Mouse (Mus musculus) layer of hippocampus, adult 2 months (tissue): Measurements from ENCODE around the gene Mapk6. TPM values are rescaled to one million over a fixed set of nuclear protein-coding genes. Genes with fewer than 3 reads are reported as not detected.

Experiments
- DNase-seq, 2 experiments: peaks; one replicate each; pipeline ENCODE4 v3.0.0; 2022; ENCODE audit warnings: low spot score in 2 of 2
- H3K27ac ChIP-seq: fragments of 200-600 bp; 2 replicates; pipeline ENCODE4 v1.8.1; 2022
- H3K4me3 ChIP-seq: fragments of 200-600 bp; 2 replicates; pipeline ENCODE4 v1.8.1; 2022; ENCODE audit warnings: mild to moderate bottlenecking
- CTCF ChIP-seq: fragments of 200-600 bp; conservative IDR thresholded peaks from 2 replicates; pipeline ENCODE4 v1.8.1; 2022; ENCODE audit warnings: antibody characterized with exemption, mild to moderate bottlenecking, moderate library complexity
- total RNA-seq, 2 experiments: library from RNA; stranded (reverse); gene quantifications; 2 replicates each; pipeline ENCODE4 v1.2.3; 2021

Gene Mapk6
- total RNA-seq, 2 experiments from 2014 or later = 23.5 to 24.8 TPM

- no peak overlapping the region for H3K4me3 ChIP-seq
- no peak overlapping the region for H3K27ac ChIP-seq
- no peak for DNase-seq
- TF ChIP-seq CTCF = no peak
Measured at GRCm38 (mm10) chr9:75413206-75413605, 3.4 kb upstream of the Mapk6 start.

GRCm38 (mm10) chr9:75411584-75411983, 1.8 kb upstream of the Mapk6 start:
- no peak for TF ChIP-seq CTCF

GRCm38 (mm10) chr9:75410868-75411487, 1.2 kb upstream of the Mapk6 start:
- Histone ChIP-seq H3K4me3 (no peak overlapping the region), H3K27ac (no peak overlapping the region)
- no peak for TF ChIP-seq CTCF
- DNase-seq = no peak

More at GRCm38 (mm10) chr9:75411584-75411983, 1.8 kb upstream of the Mapk6 start:
- no peak overlapping the region for H3K4me3 ChIP-seq
- no peak for DNase-seq
- H3K27ac ChIP-seq = no peak overlapping the region

GRCm38 (mm10) chr9:75409031-75409851, 564 bp downstream of the Mapk6 start:
- peak overlapping the region; percentile 95 for H3K4me3 ChIP-seq
- no peak for TF ChIP-seq CTCF
- peak overlapping the region; percentile 99 for H3K27ac ChIP-seq
- peak; percentile 34 to 42 for DNase-seq

GRCm38 (mm10) chr9:75408204-75408826, 1.5 kb downstream of the Mapk6 start:
- Histone ChIP-seq H3K27ac (peak overlapping the region; percentile 99), H3K4me3 (peak overlapping the region; percentile 95)
- no peak for DNase-seq
- no peak for TF ChIP-seq CTCF

- peak overlapping the region; percentile 99 for H3K27ac ChIP-seq
- DNase-seq = no peak
- peak overlapping the region; percentile 95 for H3K4me3 ChIP-seq
- no peak for TF ChIP-seq CTCF
Measured at GRCm38 (mm10) chr9:75407803-75408202, 2.0 kb downstream of the Mapk6 start.

- DNase-seq = no peak
- no peak for TF ChIP-seq CTCF
- Histone ChIP-seq H3K4me3 (no peak overlapping the region), H3K27ac (peak overlapping the region; percentile 0; the same call in 1 of the 2 replicates)
Measured at GRCm38 (mm10) chr9:75406121-75406520, 3.7 kb downstream of the Mapk6 start.

GRCm38 (mm10) chr9:75403520-75403919, 6.3 kb downstream of the Mapk6 start:
- no peak overlapping the region for H3K4me3 ChIP-seq
- no peak for TF ChIP-seq CTCF
- no peak overlapping the region for H3K27ac ChIP-seq
- DNase-seq = no peak

- DNase-seq = no peak
- TF ChIP-seq CTCF = no peak
- no peak overlapping the region for H3K27ac ChIP-seq
- no peak overlapping the region for H3K4me3 ChIP-seq
Measured at GRCm38 (mm10) chr9:75401593-75402504, 8.0 kb downstream of the Mapk6 start.

- DNase-seq = no peak
- no peak for TF ChIP-seq CTCF
- no peak overlapping the region for H3K4me3 ChIP-seq
- H3K27ac ChIP-seq = no peak overlapping the region
Measured at GRCm38 (mm10) chr9:75400639-75401038, 9.2 kb downstream of the Mapk6 start.

GRCm38 (mm10) chr9:75399069-75399468, 10.7 kb downstream of the Mapk6 start:
- no peak overlapping the region for H3K4me3 ChIP-seq
- H3K27ac ChIP-seq = no peak overlapping the region
- no peak for DNase-seq
- no peak; the same call in 1 of the 2 replicates for TF ChIP-seq CTCF

- no peak for TF ChIP-seq CTCF
- no peak overlapping the region for H3K27ac ChIP-seq
- DNase-seq = no peak
- H3K4me3 ChIP-seq = no peak overlapping the region
Measured at GRCm38 (mm10) chr9:75395971-75396370, 13.8 kb downstream of the Mapk6 start.
